Mouse (Mus musculus) forelimb bud, embryonic 11.5 days (tissue): ENCODE results near the gene Pygb.

Experiments
- DNase-seq: peaks from one replicate; pipeline ENCODE4 v3.0.0-alpha.2; 2012; ENCODE audit warnings: low read depth, low spot score

Pygb gene

DNA sequence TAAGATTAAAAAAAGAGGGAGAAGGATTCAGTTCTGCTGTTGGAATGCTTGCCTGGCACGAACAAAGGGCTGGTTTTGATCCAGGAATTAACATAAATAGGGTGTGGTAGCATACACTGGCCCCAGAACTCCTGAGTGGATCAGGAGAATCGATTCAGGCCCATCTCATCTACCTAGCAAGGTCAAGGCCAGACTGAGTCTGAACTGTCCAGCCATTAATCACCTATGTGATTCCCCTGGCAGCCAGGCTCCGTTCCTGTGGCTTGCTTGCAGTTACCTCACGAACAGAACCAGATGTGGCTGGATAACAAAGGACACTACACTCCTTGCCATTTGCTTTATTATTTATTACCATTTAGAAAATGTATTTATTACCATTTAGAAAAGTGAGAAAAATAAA lies 6.8 kb downstream of the Pygb start:
- no peak for DNase-seq

DNA sequence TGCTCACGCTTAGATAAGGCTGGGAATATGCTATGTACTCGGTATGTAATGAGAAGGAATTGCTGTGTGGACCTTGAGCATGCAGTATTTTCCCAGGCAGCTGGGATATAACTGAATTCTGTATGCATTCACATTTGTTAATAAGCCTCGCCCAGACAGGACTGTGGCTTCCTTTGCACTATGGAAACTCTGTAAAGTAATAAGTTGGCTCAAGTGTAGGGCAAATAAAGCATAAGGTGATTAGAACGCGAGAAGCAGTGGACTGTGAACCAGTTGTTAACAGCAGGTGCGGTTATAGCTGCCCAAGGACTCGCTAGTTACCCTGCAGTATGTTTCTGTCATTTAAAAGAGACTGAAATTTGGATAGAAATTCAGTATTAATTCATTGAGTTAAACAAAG lies 11.5 kb downstream of the Pygb start:
- no peak for DNase-seq

DNA sequence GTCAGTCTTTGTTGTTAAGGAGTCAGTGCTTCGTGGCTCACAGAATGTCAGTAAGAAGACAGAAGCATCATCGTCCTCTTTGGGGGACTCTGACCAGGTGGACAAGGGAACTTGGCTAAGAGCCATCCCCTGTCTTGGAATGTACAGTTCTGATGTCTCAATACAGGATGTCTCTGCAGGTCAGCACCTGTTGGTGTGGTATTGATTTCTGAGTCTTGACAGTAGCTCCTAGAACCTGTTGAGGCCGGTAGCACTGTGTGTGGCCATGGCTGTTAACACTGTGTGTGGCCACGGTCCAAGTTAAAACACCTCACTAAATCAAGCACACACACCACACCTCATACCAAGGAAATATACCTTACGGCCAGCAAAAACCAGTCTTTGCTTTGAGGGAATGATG lies 14.1 kb downstream of the Pygb start:
- no peak for DNase-seq

DNA sequence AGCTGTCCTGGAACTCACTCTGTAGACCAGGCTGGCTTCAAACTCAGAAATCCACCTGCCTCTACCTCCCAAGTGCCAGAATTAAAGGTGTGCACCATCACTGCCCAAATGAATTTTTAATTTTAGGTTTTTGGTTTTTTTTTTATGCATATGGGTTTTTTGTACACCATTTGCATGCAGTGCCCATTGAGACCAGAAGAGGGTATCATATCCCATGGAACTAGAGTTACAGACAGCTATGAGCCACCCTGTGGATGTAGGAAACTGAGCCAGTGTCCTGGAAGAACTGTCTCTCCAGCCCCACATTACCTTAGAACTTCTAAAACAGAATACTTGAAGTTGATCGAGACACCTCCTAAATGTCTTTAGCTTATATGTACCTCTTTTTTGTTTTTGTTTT lies 16.5 kb downstream of the Pygb start:
- no peak for DNase-seq

DNA sequence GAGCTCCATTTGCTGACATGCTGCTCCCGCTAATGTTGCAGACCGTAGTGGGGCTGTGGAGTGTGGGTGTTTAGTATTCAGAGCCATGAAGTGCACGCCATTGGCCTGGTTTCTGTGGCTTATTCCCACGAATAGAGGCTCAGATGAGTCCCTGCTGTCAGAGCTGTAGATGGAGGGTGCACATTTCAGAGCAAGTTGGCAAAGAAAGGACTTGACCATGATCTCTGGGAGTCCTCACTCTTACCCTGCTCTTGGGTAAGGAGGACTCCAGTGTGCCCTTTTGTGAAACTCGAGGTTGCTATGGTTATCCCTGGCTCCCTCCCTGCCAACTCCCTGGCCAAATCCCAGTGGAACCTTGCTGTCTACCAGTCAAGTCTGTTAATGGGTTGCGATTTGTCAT lies 21.8 kb downstream of the Pygb start:
- DNase-seq: no peak

DNA sequence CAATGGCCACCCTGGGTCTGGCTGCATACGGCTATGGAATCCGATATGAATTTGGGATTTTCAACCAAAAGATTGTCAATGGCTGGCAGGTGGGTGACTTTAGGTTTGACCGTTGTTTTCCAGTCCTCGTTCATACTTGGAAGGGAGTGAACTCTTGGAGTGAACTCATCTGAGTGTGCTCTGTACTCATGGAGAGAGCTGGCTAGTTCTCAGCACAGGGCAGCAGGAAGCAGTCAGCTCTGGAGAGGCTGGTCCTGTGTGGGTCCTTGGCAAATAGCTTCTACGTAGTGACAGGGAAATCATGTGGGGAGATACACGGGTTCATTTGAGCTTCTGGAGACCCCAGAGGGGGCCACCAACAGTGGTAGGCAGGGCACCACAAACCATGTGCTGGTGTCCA lies 22.3 kb downstream of the Pygb start:
- no peak for DNase-seq

DNA sequence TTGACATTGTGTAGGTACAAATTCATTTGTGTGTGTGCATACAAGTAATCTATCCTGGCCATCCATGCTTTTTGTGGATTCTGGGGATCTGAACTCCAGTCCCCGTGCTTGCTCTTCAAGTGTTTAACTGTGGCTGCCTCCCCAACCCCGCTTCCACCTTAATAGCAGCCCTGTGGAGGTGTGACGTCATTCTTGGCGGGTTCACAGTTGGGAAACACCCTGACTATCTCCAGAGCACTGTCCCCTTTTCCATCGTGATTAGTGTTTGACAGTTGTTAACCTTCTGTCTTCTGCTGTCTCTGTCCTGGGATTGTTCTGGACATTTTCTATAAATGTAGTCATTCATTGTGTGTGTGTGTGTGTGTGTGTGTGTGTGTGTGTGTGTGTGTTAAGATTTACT lies 24.1 kb downstream of the Pygb start:
- DNase-seq: no peak

DNA sequence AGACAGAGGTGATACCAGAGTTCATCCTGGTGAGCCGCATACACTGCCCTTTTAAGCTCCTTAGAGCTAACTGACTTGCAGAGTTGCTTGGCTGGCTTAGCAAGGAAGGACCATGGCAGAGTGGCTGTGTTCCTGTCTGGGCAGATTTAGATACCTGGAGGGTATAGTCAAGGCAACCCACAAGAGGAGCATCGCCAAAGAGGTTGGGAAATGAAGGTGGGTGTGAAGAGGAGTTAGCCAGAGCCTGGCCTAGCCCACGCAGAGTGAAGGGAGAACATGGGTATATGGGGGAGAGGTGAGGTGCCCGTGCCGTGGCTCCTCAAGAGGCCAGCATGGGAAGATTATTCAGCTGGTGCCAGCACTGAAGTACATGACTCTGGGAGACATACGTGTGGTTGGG lies 26.3 kb downstream of the Pygb start:
- no peak for DNase-seq

DNA sequence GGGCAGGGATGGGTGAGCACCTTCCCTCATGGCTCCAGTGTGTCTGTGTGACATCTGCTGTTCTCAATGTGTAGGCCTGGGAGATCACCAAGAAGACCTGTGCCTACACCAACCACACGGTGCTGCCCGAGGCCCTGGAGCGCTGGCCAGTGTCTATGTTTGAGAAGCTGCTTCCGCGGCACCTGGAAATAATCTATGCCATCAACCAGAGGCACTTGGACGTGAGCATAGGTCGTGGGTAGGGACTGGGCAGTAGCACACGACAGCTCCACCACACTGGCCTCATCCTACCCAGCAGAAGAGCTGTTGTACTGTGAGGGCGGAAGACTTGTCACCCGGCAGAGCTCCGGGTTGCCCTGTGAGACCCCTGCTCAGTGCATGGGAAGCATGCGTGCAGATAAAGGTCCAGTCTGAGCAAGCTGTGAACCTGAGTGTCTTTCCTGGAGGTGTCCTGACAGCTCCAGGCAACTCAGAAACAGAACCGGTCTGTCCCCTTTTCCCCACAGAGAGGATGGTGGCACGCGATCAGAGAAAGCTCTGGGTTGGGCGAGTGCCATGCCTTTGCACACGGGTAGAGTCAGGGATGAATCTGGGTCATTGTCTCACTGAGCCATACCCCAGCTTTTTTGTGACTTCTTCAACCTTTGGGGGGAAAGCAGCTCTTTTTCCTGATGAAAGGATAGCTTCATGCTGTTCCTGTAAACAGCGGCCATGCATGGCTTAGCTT lies 30.3 kb downstream of the Pygb start:
- no peak for DNase-seq

DNA sequence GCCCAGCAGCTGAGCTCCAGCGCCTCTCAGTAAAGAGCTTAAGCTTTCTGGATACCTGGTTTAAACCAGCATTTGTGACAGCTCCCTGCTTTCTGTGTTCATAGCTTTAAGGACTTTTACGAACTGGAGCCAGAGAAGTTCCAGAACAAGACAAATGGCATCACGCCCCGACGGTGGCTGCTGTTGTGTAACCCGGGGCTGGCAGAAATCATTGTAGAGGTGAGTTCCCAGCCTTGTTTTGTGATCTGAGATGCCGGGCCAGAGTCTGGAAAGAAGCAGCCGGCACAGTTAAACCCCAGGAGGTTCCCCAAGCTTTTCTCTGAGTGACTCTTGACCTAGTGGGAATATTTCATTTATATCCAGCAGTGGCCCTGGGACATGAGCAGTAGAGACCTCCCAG lies 32.2 kb downstream of the Pygb start:
- no peak for DNase-seq

DNA sequence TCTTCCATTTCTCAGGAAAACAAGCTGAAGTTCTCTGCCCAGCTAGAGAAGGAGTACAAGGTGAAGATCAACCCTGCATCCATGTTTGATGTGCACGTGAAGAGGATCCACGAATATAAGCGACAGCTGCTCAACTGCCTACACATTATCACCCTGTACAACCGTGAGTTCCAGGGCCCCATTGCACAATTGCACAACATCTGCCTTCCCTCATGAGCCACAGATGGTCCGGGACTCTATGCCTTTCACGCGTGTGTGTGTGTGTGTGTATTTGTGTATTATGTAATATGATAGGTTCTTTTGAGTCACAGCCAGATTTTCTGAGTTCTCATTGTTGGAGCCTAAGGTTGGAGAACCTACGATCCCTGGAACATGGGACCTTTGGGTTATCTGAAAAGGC lies 34.2 kb downstream of the Pygb start:
- DNase-seq: no peak

DNA sequence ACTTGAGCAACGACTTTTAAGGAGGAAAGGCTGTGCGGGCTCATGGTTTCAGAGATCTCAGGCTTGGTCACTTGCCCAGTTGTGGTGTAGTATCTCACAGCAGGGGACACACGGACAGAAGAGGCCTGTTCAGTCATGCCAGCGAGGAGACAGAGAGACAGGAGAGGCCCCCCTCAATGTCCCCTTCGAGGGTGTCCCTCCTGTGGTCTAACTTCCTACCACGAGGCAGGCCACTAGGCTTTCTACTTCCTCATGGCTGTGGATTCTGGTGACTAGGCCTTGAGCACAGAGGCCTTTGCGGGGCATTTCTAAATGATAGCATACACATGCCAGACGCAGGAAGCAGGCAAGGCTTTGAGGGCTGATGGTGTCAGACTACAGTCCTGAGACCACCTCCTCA lies 36.5 kb downstream of the Pygb start:
- DNase-seq: no peak

DNA sequence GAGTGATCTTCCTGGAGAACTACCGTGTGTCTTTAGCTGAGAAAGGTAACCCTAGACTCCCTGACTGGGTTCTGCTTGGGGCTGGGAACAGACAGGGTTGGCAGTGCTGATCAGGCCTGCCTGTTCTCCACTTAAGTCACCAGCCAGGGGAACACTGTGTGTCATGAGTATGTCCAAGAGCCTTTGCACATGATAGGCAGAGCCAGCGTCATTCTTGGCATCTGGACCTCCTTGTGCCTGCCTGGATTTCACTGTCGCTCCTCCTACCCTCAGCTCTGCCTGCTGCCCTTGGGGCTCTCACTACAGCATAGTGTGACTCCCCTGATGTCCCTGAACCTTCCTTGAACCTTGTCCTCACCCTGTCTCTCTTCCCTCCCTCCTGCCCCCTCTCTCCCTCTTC lies 39.9 kb downstream of the Pygb start:
- DNase-seq: no peak

DNA sequence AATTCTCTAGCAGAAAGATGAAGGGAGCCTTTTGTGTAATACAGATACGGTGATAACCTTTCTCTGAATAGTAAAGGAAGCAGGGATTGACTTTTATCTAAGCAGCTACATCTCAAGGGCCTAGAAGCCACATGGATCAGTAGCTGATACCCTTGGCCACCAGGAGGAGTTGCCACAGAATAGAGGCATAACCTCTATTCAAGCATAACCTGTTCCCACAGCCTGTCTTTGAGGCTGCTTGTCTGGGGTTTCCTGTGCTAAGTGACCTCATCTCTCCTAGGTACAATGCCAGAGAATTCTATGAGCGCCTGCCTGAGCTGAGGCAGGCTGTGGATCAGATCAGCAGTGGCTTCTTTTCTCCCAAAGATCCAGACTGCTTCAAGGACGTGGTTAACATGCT lies 41.6 kb downstream of the Pygb start:
- no peak for DNase-seq

DNA sequence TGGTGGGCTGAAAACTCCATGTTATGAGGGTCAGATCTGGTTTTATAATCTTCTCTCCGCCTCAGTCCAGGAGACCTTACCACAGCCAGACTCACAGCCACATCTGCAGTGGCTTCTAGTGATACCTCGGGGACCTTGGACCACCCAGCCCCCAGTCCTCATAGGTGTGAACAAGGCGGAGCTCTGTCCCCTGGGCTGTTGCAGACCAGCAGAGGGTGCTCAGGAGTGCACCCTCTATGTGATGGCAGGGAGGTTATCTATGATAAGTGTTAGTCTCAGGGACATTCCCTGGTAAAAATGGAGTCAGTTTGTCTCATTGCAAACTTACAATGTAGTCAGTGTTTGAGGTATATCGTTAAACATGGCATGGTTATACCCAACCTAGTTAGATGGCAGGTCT lies 42.1 kb downstream of the Pygb start:
- DNase-seq: no peak

DNA sequence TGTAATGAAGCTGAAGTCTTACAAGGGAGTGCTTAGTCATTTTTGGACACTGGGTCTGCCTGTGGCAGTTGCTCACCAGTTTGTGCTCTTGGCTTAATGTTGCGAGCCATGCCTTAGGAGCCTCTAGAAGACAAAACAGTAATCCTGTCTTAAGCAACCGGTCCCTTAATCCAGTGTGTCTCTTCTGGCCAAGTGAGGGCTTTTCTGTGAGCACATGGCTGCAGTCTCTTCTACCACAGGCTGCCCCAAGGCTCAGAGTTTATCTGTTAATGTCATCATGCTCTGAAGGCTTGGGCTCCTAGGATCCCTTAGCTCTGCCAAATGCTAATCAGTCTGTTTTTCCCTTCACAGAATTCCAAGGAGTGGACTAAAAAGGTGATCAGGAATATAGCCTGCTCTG lies 43.5 kb downstream of the Pygb start:
- DNase-seq: no peak

DNA sequence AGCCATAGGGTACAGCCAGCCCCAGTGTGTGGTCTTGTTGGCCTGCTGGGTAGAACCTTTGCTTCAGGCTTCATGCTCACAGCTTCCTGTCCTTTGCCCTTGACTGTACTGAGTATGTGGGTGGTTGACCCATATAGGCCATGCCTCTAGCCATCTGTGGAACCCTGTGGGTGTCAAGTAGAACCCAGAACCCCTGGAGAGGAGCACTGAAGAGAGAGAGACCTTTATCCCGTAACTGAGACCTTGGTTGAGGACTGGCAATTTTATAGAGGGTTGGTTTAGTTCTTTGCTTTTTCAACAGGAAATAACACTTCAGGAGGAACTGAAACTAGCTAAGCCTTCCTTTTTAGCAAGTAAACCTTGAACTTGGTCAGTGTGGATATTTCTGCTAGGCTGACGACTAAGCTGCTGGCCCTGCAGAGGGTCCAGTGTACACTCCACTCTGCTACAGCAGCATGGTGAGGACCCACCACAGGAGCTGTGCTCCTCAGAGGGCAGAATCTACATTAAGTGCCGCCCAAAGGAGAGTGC lies 44.4 kb downstream of the Pygb start:
- DNase-seq: no peak

DNA sequence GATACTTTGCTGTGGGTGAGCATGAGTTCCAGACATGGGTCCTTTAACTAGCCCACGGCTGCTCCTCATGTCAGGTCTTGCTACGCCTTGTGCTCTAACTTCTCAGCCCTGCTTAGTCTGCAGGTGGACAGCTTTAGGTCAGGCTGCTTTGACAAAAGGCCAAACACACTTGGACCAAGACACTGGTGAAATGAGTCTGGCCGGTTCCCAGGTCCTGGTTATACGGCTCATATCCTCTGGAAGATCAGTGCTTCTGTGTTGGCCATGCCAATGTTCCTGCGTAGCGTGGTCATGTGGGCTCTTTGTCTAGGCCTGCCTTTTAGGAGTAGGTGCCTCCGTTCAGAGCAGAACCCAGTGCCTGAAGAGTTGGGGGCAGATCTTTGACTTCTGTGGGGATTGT lies 45.5 kb downstream of the Pygb start:
- no peak for DNase-seq

DNA sequence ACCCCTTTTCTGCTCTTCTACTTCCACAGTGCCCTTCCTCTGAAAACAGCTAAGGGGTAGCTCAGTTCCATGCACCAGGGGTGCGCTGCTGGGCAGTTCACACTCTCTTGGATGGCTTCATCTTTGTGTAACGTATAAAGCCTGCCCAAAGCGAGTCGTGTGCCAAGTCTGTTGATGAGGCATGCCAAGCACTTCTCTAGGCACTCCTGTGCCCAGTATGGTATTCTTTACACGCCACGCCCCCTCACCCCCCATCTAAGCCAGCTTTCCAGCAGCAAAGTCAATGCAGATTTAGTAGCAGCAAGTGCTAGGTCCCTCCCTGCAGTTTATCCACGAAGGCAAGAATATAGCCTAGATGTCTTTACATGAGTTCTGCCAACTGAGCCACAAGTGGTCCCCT lies 48.1 kb downstream of the Pygb start:
- no peak for DNase-seq

DNA sequence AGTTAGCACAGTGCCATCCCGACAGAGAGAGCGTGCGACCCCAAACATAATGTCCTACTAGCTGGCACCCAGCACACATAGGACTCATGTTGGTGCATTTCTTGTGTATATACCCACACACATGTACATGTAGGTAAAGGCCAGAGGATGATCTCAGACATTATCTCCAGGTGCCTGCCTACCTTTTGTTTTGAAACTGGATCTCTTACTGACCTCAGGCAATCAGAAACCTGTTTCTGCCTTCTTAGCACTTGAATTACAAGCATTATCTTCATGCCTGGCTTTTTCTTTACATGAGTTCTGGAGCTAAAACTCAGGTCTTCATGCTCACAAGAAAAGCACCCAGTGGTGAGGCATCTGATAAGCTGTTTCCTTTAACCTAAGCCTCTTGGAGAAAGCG lies 49.4 kb downstream of the Pygb start:
- DNase-seq: no peak

DNA sequence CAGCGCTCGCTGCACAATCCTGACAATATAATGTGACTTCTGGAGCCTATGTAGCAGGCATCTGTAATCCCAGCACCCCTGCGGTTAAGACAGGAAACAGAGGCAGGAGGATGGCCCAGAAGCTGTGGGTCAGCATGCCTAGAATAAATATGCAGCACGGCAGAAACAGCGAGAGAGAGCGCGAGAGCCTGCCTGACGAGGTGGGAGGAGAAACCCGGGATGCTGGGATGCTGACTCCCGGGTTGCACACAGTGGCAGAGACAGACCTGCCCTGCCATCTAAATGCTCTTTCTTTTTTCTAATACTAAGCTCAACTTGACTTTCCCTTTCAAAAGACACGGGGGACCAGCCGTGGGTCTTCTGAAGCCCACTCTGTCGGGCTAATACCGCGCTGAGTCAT lies 50.4 kb downstream of the Pygb start:
- DNase-seq: no peak

DNA sequence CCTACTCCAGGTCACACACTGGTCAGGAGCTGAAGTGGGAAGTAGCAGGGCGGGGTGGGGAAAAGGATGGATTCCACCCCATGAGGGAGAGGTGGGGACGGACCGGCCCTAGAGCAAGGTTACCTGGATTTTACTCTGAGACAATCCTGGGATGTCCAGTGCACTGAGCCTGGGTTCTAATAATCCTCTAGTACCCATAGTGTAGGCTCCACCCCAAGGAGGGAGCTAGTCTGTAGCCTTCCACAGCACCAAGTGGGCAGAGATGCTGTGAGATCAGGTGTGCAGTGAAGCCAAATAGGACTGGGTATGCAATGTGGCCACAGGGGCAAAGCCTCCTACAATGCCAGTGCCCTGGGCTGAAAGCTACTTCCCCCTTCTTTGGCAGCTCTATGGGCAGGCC lies 51.2 kb downstream of the Pygb start:
- DNase-seq: no peak

DNA sequence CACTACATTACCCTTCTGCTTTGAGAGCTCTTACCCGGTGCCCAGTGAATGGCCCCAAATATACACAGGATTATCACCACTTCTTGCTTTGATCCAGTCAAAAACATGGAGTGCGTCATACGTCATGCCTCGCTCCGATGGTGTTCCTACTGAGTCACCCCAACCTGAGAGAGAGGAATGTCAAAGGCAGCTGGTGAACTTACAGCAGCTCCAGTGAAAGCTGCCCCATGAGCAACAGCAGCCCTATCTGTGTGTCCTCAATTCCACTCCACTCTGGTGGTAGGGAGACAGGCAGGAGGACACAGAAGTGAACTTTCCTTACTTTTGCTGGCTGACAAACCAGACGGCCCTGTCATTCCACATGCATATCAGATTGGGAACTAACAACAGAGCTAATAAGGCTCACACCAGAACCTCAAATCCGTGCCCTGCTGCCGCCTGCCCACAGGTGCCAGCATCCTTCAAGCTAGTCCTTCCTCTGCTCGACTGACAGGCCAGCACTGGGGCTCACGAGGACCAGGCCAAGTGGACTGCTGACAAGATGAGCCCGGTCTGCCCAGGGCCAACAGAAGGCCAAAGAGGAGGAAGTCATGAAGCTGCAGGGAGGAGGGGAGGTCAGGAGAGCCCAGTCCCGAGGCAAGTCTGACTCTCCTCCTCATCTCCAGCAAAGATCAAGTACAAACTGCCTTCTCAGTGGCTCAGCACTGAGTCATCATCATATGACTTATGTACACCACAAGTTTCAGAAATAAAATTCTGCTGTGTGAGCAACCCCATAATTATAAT lies 53.3 kb downstream of the Pygb start:
- no peak for DNase-seq
